Mouse (Mus musculus) frontal cortex, postnatal 10 days (tissue): ENCODE data around the gene Zfp53.

Experiments
- DNase-seq, 2 experiments: peaks; one replicate each; pipeline ENCODE4 v3.0.0; 2022; ENCODE audit warnings: low spot score in 2 of 2, mixed read lengths in 1 of 2

Zfp53 gene

GRCm38 (mm10) chr17:21517130-21517671 is 28.4 kb downstream of the Zfp53 start:
- no peak for DNase-seq

- DNase-seq: no peak
Measured at GRCm38 (mm10) chr17:21526270-21526669, 37.5 kb downstream of the Zfp53 start.

- no peak for DNase-seq
Measured at GRCm38 (mm10) chr17:21530645-21531330, 42.0 kb downstream of the Zfp53 start.

GRCm38 (mm10) chr17:21531621-21532020 is 42.8 kb downstream of the Zfp53 start:
- DNase-seq: peak in 1 of 2 experiments; percentile 20

DNA sequence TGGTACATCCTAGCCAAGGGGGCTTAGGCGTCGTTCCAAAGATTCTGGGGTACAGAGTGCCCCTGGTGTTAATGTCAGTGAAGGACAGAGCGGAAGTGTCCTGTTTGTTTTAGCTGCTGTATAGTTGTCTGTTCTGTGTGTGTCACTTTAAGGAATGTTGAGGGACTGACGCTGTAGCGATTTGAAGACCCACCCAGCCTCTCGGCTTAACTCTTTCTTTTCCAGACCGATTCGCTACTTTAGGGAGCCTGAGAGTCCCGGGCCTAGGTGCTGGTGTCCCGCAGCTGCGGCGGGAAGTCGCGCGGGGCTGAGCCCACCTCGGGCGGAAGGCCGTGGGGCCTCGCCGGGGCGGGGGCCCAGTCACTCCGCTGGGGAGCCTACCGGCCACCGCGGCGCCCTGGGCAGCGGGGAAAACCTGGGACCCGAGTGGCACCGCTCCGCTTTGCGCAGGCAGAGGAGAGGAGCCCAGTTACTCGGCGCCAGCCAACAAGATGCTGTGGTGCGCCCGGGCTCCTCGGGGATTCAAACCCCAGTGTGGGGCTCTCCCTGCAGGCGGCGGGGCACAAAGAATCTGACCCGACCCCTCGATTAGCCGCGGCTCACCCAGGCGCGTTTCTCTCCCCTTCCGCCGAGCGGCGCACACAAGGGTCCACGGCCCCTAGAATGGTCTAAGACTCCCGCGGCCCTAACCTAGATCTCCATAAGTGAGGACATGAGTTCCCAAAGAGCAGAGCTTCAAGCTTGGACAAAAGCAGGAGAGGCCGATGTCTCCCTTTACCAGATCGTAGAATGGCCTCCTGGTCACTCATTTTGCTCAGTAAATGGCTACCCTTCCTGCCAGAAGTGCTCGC is 43.5 kb downstream of the Zfp53 start:
- DNase-seq: peak; percentile 39 to 73

GRCm38 (mm10) chr17:21533961-21534360 is 45.2 kb downstream of the Zfp53 start:
- no peak for DNase-seq

GRCm38 (mm10) chr17:21534460-21535095 is 45.8 kb downstream of the Zfp53 start:
- no peak for DNase-seq

GRCm38 (mm10) chr17:21535096-21536001 is 46.6 kb downstream of the Zfp53 start, which contains the start of gene Zfp52:
TSS of gene Zfp52 (plus strand) at chr17:21535539.
- DNase-seq: peak; percentile 53

DNA sequence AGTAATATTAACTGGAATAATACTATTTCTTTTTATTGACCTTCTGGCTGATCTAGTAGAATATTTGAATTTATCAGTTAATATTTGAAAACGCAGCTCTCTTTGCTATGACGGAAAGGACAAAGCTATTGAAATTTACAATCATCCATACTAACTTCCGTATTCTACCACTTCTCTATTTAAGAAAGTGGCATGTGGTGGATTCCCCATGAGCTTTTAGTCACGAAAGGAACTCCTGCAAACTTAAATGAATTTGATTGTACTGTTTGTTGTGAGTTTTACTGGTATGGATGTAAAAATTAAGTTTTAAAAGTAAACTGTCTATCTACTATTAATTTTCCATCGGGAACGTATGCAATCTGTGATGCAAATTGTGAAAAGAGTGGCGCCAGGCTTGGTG is 47.3 kb downstream of the Zfp53 start:
- no peak for DNase-seq

GRCm38 (mm10) chr17:21536676-21537075 is 47.9 kb downstream of the Zfp53 start:
- no peak for DNase-seq

DNA sequence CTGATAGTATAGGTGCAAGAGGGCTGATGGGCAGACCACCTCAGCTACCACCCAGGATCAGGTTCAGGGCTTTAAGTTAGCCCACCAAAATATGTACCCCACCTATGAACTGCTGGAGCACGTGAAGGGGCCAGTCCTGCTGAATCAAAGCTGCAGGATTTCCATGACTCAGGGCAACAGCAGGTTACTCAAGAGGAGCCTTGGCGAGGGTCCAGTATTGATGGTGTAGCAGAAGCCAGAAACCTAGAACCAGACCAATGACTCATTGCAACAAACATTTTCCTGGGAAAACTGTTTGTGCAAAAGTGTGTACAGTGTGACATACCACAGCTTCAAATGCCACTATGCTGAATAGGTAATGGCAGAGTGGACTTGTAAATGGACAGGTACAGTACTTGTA is 69.0 kb downstream of the Zfp53 start:
- no peak for DNase-seq
